Mouse (Mus musculus) right cerebral cortex, adult 18-20 months (tissue): ENCODE results near the gene Nipa1.
"Not testable (repeated sequence)": the region's sequence is repeated elsewhere in the genome, so short reads cannot be mapped to it uniquely, and the experiment has no call there.

Source experiments
- DNase-seq: peaks from one replicate; pipeline ENCODE4 v3.0.0; 2022; ENCODE audit warnings: mixed read lengths

The Nipa1 gene

GRCm38 (mm10) chr7:56019930-56020253 lies at the start of gene Nipa1:
Nipa1 (minus strand) TSS chr7:56019954.
- no peak for DNase-seq

- no peak for DNase-seq
Observed at GRCm38 (mm10) chr7:56066634-56067033, 46.9 kb upstream of the Nipa1 start.

- DNase-seq = no peak
Observed at GRCm38 (mm10) chr7:56066136-56066535, 46.4 kb upstream of the Nipa1 start.

- no peak for DNase-seq
Observed at GRCm38 (mm10) chr7:56064876-56065275, 45.1 kb upstream of the Nipa1 start.

- DNase-seq = no peak
Observed at GRCm38 (mm10) chr7:56055338-56055737, 35.6 kb upstream of the Nipa1 start.

- DNase-seq = no peak
Observed at GRCm38 (mm10) chr7:56052996-56053395, 33.2 kb upstream of the Nipa1 start.

GRCm38 (mm10) chr7:56050487-56050911 lies 30.7 kb upstream of the Nipa1 start:
- DNase-seq = peak; percentile 21

GRCm38 (mm10) chr7:56049831-56050321 lies 30.1 kb upstream of the Nipa1 start, which contains the start of gene Herc2:
Herc2 (plus strand) TSS chr7:56050196.
- peak; percentile 100 for DNase-seq

GRCm38 (mm10) chr7:56047178-56047577 lies 27.4 kb upstream of the Nipa1 start:
- DNase-seq = no peak

- no peak for DNase-seq
Observed at GRCm38 (mm10) chr7:56044267-56044629, 24.5 kb upstream of the Nipa1 start.

GRCm38 (mm10) chr7:56043577-56044266 lies 24.0 kb upstream of the Nipa1 start:
- no peak for DNase-seq

GRCm38 (mm10) chr7:56042353-56042752 lies 22.6 kb upstream of the Nipa1 start:
- peak; percentile 82 for DNase-seq

GRCm38 (mm10) chr7:56023586-56023985 lies 3.8 kb upstream of the Nipa1 start:
- DNase-seq = no peak

- DNase-seq = peak; percentile 71
Observed at GRCm38 (mm10) chr7:56018972-56019929, 503 bp downstream of the Nipa1 start.

- DNase-seq = no peak
Observed at GRCm38 (mm10) chr7:56018446-56018971, 1.2 kb downstream of the Nipa1 start.

GRCm38 (mm10) chr7:56017761-56018160 lies 2.0 kb downstream of the Nipa1 start:
- no peak for DNase-seq

- no peak for DNase-seq
Observed at GRCm38 (mm10) chr7:56015837-56016236, 3.9 kb downstream of the Nipa1 start.

- DNase-seq = no peak
Observed at GRCm38 (mm10) chr7:56015172-56015571, 4.6 kb downstream of the Nipa1 start.

- not testable (repeated sequence) for DNase-seq
Observed at GRCm38 (mm10) chr7:56014002-56014702, 5.6 kb downstream of the Nipa1 start.

GRCm38 (mm10) chr7:56013261-56014001 lies 6.3 kb downstream of the Nipa1 start:
- DNase-seq = no peak

- no peak for DNase-seq
Observed at GRCm38 (mm10) chr7:56011018-56011333, 8.8 kb downstream of the Nipa1 start.

GRCm38 (mm10) chr7:56010318-56011017 lies 9.3 kb downstream of the Nipa1 start:
- no peak for DNase-seq
